Mouse (Mus musculus) left cerebral cortex, adult 2 months (tissue): ENCODE results near the gene Olfr934. TPM values are rescaled to one million over a fixed set of nuclear protein-coding genes. Genes with fewer than 3 reads are reported as not detected.

Experiments used
- DNase-seq, 2 experiments: peaks; one replicate each; pipeline ENCODE4 v3.0.0; 2021 to 2022; ENCODE audit warnings: low spot score in 2 of 2, mixed read lengths in 1 of 2; ENCODE audit errors: extremely low spot score in 1 of 2
- H3K27ac ChIP-seq: fragments of 200-600 bp; 2 replicates; pipeline ENCODE4 v1.8.1; 2022
- H3K4me3 ChIP-seq: fragments of 200-600 bp; 2 replicates; pipeline ENCODE4 v1.8.1; 2022
- CTCF ChIP-seq: fragments of 200-600 bp; IDR thresholded peaks from 2 replicates; pipeline ENCODE4 v1.8.1; 2022; ENCODE audit warnings: antibody characterized with exemption, mild to moderate bottlenecking, moderate library complexity
- intact Hi-C: fragments of 180-260 bp; cut with DNase I; formaldehyde crosslinking; loops from one replicate; pipeline ENCODE4 v1.15.1; 2025
- long read RNA-seq, 2 experiments: library from polyadenylated mRNA; stranded (forward); transcript quantifications; one replicate each; pipeline ENCODE4 v2.0.0; 2021; ENCODE audit warnings: borderline mapping rate in 2 of 2
- total RNA-seq, 2 experiments: library from RNA; stranded (reverse); gene quantifications; 2 replicates each; pipeline ENCODE4 v1.2.3; 2021

Gene Olfr934
- total RNA-seq = not detected
- long read RNA-seq, experiment 1 = 0 reads
- long read RNA-seq, experiment 2 = 0 reads

DNA sequence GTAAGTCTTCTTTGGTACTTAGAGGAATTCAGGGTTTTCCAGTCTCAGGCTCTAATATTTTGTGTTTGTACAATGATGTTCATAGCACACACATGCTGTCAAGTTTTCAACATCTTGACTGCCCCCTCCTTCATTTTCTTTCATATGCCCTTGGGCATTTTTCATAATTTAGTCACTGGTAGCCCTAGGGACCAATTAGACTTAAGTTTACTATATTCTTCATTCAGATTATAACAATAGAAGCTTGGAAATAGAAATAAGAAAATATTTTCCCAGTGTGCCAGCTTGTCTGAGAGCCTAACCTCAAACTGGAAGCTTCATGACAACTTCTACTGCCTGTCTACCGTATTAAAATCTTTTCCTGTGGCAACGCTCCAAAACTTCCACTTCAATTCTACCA is at the start of gene Olfr934:
TSS of gene Olfr934 (minus strand) at position 101 of the 400 bp plus-strand sequence.
- no peak for DNase-seq
- intact Hi-C loops = no loop called here
- no peak within 1 kb of the TSS for H3K27ac ChIP-seq

DNA sequence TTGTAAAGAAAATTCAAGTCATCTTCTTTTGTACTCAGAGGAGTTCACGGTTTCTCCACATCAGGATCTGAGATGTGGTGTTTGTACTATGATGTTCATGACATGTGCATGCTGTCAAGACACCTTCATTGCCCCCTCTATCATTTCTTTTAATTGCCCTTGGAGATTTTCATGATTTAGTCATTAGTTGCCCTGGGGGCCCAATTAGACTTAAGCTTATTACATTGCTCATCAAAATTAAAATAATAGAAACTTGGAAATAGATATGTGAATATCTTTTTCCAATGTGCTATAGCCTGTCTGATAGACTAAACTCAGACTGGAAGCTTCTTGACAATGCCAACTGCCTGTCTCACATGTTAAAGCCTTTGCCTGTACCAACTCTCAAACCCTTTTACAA is 35.2 kb upstream of the Olfr934 start, which contains the start of gene Olfr146:
TSS of gene Olfr146 (minus strand) at position 101 of the 400 bp plus-strand sequence.
- Histone ChIP-seq H3K27ac (no peak within 1 kb of the TSS), H3K4me3 (no peak within 1 kb of the TSS)
- TF ChIP-seq CTCF = no peak
- intact Hi-C loops = no loop called here
- DNase-seq = no peak

More for the DNA sequence above, at the start of gene Olfr934:
- no peak within 1 kb of the TSS for H3K4me3 ChIP-seq
- no peak for TF ChIP-seq CTCF

DNA sequence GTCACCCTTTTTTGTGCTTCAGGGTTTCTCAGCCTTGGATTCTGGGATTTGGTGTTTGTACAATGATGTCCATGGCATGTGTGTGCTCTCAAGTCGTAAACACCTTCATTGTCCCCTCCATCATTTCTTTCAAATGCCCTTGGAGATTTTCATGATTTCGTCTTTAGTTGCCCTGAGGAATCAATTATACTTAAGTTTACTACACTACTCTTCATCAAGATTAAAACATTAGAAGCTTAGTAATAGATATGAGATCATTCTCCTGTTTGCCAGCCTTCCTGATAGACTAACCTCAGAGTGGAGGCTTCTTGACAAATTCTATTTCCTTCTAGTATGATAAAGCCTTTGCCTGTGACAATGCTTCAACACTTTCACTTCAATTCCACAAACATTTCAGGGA is 11.5 kb upstream of the Olfr934 start, which contains the start of gene Olfr935:
TSS of gene Olfr935 (minus strand) at position 101 of the 400 bp plus-strand sequence.
- Histone ChIP-seq H3K27ac (no peak within 1 kb of the TSS), H3K4me3 (no peak within 1 kb of the TSS)
- intact Hi-C loops = no loop called here
- no peak for TF ChIP-seq CTCF
- no peak for DNase-seq

DNA sequence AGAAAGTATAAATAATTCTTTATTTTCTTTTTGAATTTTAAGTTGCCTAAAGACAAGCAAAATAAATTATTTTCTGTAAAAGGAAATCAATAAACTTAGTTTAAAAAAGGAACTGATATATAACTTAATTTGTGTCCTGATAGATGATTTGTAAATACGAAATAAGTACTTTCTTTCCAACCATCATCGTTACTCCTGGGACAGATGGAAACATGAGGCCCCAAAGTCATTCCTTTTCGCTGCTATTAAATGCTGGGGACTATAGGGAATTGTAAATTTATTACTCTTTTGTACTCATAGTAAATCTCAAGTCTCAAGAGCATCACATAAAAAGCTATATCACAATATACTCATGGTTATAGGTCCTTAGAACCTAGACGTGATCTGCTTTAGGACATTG is 16.1 kb downstream of the Olfr934 start, which contains the start of gene Olfr933:
TSS of gene Olfr933 (plus strand) at position 301 of the 400 bp plus-strand sequence.
- TF ChIP-seq CTCF = no peak
- DNase-seq = no peak
- H3K27ac ChIP-seq = no peak within 1 kb of the TSS
- no peak within 1 kb of the TSS for H3K4me3 ChIP-seq
- intact Hi-C loops = no loop called here

DNA sequence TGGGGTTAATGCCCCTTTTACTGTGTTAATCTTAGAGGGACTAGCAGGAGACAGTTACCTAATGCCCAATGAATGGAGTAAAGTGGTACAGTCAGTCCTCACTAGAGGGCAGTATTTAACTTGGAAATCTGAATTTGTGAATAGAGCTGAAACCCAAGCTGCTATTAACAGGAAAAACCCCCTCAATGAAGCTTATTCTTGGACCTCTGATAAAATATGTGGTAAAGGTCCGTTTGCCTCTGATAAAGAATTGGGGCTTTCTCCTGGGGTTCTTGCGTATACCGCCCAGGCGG is 34.0 kb downstream of the Olfr934 start:
- Histone ChIP-seq H3K4me3 (no peak overlapping the region), H3K27ac (peak overlapping the region; percentile 59)
- TF ChIP-seq CTCF = peak; percentile 43
- DNase-seq = no peak
- intact Hi-C loops = no loop called here

DNA sequence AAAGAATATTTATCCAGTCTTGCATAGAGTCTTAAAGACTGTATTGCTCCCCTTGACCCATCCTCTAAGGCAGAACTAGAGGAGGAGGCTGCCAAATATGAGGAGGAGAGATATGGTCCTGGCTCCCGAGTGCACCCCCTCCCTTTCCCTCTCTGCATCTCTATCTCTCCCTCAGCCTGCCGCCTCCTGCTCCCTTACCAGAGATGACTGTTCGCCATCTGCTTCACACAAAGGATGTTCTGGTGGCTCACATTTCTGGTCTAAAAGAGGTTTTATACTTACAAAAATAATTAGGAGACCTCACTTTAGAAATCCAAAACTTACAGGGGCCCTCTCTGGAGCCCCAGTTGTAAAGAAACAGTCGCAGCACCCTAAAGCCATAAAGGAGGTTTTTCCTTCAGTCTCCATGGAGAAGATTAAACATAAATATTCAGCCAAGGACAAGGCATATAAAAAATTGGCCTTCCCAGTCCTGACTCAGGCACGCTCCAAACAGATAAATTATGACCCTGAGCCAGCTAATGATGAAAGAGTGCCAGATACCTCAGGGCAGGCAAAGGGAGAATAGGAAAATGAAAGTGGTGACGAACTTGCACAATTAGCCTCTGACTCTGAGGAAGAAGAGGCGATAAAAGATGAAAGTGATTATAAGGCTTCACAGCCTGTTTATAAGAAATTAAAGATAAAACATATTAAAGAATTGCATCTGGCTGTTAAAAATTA is 34.6 kb downstream of the Olfr934 start:
- TF ChIP-seq CTCF = no peak
- no peak overlapping the region for H3K4me3 ChIP-seq
- no peak for DNase-seq
- intact Hi-C loops = no loop called here
- peak overlapping the region; percentile 59 for H3K27ac ChIP-seq

Other genes with a start within 250 kb of the Olfr934 start
- not detected for gene Olfr920, start 236.0 kb downstream of the Olfr934 start, total RNA-seq
- not detected for gene Olfr921, start 215.2 kb downstream of the Olfr934 start, total RNA-seq
- not detected for gene Olfr922, start 173.7 kb downstream of the Olfr934 start, total RNA-seq
- gene Olfr923, start 161.8 kb downstream of the Olfr934 start, total RNA-seq = not detected
- gene Olfr924, start 143.9 kb downstream of the Olfr934 start, total RNA-seq = not detected
- gene Olfr26, start 133.3 kb downstream of the Olfr934 start, total RNA-seq = not detected
- gene Olfr926, start 111.2 kb downstream of the Olfr934 start, total RNA-seq = not detected
- not detected for gene Olfr930, start 58.5 kb downstream of the Olfr934 start, total RNA-seq
- not detected for gene Olfr933, start 16.0 kb downstream of the Olfr934 start, total RNA-seq
- not detected for gene Olfr935, start 11.4 kb upstream of the Olfr934 start, total RNA-seq
- not detected for gene Olfr146, start 35.1 kb upstream of the Olfr934 start, total RNA-seq
- not detected for gene Olfr937, start 76.6 kb upstream of the Olfr934 start, total RNA-seq
- not detected for gene Olfr938, start 90.6 kb upstream of the Olfr934 start, total RNA-seq
- gene Olfr27, start 139.8 kb upstream of the Olfr934 start, total RNA-seq = not detected
- gene Olfr943, start 178.0 kb upstream of the Olfr934 start, total RNA-seq = not detected
- not detected for gene Olfr944, start 213.6 kb upstream of the Olfr934 start, total RNA-seq